Mouse (Mus musculus): ENCODE measurements at regions not wholly inside any gene's neighbourhood (a gene's known extent, or its start where the extent isn't known, plus 50 kb on each side); places are given as distances from the start of the nearest gene placed in this dataset.

DNA sequence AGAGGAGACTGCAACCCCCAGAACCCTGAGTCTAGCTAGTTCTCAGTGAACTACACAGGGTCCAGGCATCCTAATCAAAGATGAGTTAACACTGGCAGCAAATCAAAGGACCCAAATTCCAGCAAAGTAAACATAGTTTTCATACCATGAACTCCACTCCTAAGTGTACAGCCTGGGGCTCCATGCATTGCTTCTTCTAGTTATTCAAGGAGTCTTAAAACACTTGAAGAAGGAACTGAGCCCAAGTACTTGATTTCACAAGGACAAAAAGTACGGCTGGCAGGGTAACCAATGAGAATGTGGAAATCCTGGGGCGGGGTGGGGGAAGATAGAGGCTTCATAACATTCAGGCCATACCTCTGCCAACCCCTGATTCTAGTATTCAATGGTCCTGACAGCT, 297.0 kb upstream of the Tle4 start:
- Histone ChIP-seq H3K27me3 (ENCODE audit: control insufficient read depth, insufficient read depth, low read length) (no peaks in the 10 kb centered on the region; the same call in 1 of the 2 replicates), H3K4me1 (ENCODE audit: control insufficient read depth, insufficient read depth, low read length) (peaks cover 12% of the 10 kb centered on the region), H3K36me3 (ENCODE audit: control insufficient read depth, insufficient read depth, low read length) (no peaks in the 10 kb centered on the region), H3K9me3 (ENCODE audit: control insufficient read depth, low read depth, low read length) (no peaks in the 10 kb centered on the region), H3K9ac (replicated peaks; ENCODE audit: low read depth, low read length) (no peak overlapping the region), H3K27ac (ENCODE audit: low read length) (no peak overlapping the region), H3K4me2 (replicated peaks; ENCODE audit: low read depth, low read length) (no peak overlapping the region), H3K4me3 (ENCODE audit: low read depth, low read length) (no peak overlapping the region)
- WGBS, result 96% methylated on average over 2 of the region's 2 CpGs
- ATAC-seq (ENCODE audit: insufficient number of reproducible peaks, insufficient read depth, low FRiP score, low read depth), result no peak

DNA sequence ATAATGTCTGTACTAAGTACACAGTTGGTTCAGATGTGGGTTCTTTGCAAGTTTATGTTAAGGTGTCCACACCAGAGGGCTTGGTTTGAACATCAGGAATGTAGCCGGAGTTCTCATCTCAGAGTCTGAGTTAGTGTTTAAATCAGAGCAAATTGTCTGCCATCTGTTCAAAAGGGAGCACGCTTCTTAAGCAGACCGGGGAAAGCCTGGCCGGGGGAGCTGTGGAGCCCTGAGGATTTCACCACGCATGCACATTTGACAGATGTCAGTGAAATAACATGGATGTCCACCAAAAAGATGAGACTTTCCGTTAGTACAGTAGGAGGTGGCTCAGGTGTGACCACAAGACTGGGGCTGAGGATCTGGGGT, 294.5 kb upstream of the Tle4 start:
- Histone ChIP-seq H3K27ac (ENCODE audit: low read length) (no peak overlapping the region), H3K4me3 (ENCODE audit: low read depth, low read length) (no peak overlapping the region), H3K4me1 (ENCODE audit: control insufficient read depth, insufficient read depth, low read length) (peaks cover 13% of the 10 kb centered on the region), H3K9ac (replicated peaks; ENCODE audit: low read depth, low read length) (no peak overlapping the region), H3K9me3 (ENCODE audit: control insufficient read depth, low read depth, low read length) (no peaks in the 10 kb centered on the region), H3K36me3 (ENCODE audit: control insufficient read depth, insufficient read depth, low read length) (no peaks in the 10 kb centered on the region), H3K4me2 (replicated peaks; ENCODE audit: low read depth, low read length) (no peak overlapping the region), H3K27me3 (ENCODE audit: control insufficient read depth, insufficient read depth, low read length) (peaks cover 13% of the 10 kb centered on the region; the same call in 1 of the 2 replicates)
- 42% methylated on average over 6 of the region's 6 CpGs for WGBS
- no peak for ATAC-seq (ENCODE audit: insufficient number of reproducible peaks, insufficient read depth, low FRiP score, low read depth)

DNA sequence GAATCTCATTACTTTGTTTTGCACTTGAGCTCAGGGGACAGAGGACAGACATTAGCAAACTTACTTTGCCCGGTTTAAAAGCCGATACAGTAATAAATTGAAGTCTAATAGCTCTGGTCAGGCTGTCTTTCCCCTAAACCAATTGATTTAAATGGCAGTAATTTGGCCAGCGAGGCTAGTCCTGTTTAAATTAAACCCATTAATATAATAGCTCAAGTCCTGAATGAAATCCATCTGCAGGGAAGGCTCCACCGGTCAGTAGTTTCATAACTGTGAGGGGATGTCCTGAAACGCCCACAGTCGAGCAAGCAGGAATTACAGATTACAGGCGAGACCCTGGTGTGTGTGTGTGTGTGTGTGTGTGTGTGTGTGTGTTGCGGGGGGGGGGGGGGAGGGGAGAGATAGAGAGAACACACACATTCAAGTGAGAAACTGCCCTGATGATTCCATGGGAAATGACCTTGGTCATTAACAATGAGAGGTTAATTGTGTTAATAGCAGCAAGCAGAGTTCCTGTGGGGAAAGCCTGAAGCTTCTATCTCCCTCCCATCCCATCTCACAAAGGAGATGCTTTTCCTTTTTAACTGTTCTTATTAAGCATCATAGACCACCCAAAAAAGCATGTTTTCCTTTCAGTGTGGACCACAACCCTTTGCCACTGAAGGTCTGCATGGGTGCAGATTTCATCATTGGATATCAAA, 294.0 kb upstream of the Tle4 start:
- H3K9me3 ChIP-seq (ENCODE audit: control insufficient read depth, low read depth, low read length), result no peaks in the 10 kb centered on the region
- no peak overlapping the region for H3K4me3 ChIP-seq (ENCODE audit: low read depth, low read length)
- ATAC-seq (ENCODE audit: insufficient number of reproducible peaks, insufficient read depth, low FRiP score, low read depth), result no peak
- peaks cover 13% of the 10 kb centered on the region for H3K4me1 ChIP-seq (ENCODE audit: control insufficient read depth, insufficient read depth, low read length)
- no peak overlapping the region for H3K9ac ChIP-seq (replicated peaks; ENCODE audit: low read depth, low read length)
- H3K27ac ChIP-seq (ENCODE audit: low read length), result no peak overlapping the region
- H3K36me3 ChIP-seq (ENCODE audit: control insufficient read depth, insufficient read depth, low read length), result no peaks in the 10 kb centered on the region
- peak overlapping the region; percentile 50; the same call in 1 of the 2 replicates for H3K4me2 ChIP-seq (replicated peaks; ENCODE audit: low read depth, low read length)
- WGBS, result 26% methylated on average over 8 of the region's 8 CpGs
- H3K27me3 ChIP-seq (ENCODE audit: control insufficient read depth, insufficient read depth, low read length), result peaks cover 13% of the 10 kb centered on the region; the same call in 1 of the 2 replicates

DNA sequence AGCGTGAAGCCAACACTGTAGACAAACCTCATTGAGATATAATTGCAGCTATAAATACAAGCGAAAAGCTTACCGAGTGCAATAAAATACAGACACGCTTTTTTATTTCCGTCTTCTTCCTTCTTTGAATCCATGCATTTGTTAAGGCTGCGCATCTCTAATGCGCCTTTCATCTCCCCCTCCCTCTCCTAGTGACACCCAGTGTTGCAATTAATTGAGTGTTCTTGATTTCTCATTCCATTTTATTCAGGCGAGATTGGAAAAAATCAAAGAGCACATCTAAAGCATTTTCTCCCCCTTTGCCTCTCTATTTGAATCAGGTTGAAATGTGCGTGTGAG, 293.2 kb upstream of the Tle4 start:
- Histone ChIP-seq H3K36me3 (ENCODE audit: control insufficient read depth, insufficient read depth, low read length) (no peaks in the 10 kb centered on the region), H3K4me2 (replicated peaks; ENCODE audit: low read depth, low read length) (peak overlapping the region; percentile 50), H3K9me3 (ENCODE audit: control insufficient read depth, low read depth, low read length) (no peaks in the 10 kb centered on the region), H3K27me3 (ENCODE audit: control insufficient read depth, insufficient read depth, low read length) (peaks cover 13% of the 10 kb centered on the region; the same call in 1 of the 2 replicates), H3K4me3 (ENCODE audit: low read depth, low read length) (peak overlapping the region; percentile 13), H3K9ac (replicated peaks; ENCODE audit: low read depth, low read length) (no peak overlapping the region), H3K4me1 (ENCODE audit: control insufficient read depth, insufficient read depth, low read length) (peaks cover 13% of the 10 kb centered on the region), H3K27ac (ENCODE audit: low read length) (no peak overlapping the region)
- 3% methylated on average over 9 of the region's 9 CpGs for WGBS
- ATAC-seq (ENCODE audit: insufficient number of reproducible peaks, insufficient read depth, low FRiP score, low read depth), result no peak

DNA sequence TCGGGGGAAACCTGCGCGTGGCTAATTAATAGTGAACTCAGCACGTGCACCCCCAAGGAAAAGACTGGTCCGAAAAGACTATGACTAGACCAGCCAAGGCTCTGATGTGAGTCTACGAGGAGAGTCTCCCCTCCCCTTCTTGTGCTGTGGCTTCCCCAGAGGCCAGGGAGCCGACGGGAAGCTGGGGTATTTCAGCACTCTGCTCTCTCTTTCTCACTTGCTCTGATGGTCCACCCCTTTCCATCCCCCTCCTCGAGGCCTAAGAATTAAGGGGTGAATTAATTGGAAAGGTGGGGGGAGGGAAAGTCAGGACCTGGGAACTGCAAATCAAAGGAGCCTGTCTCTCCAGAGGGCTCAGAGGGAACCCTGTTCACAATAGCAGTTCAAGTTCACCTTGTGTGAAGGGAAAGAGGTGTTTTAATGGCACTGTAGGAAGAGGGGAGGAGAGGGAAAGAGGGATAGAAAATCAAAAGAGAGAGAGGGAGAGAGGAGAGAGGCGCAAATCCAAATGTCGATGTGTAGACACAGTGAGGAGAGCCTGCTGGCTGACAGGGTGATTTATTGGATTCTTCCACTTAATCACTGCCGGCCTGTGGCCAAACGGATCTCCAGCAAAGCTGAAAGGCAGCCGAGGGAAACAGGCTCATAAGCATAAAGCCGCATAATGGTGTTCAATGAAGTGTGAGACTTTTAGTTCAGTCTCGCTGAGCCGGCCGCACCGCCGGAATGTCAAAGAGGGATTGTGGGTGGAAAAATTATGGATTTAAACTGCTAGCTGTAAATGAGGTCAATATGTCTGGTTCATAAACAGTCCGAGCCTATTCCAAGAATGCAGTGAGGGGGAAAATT, 292.6 kb upstream of the Tle4 start:
- H3K27ac ChIP-seq (ENCODE audit: low read length), result no peak overlapping the region
- 9% methylated on average over 21 of the region's 21 CpGs for WGBS
- peaks cover 13% of the 10 kb centered on the region for H3K4me1 ChIP-seq (ENCODE audit: control insufficient read depth, insufficient read depth, low read length)
- peaks cover 13% of the 10 kb centered on the region; the same call in 1 of the 2 replicates for H3K27me3 ChIP-seq (ENCODE audit: control insufficient read depth, insufficient read depth, low read length)
- no peaks in the 10 kb centered on the region for H3K36me3 ChIP-seq (ENCODE audit: control insufficient read depth, insufficient read depth, low read length)
- peak overlapping the region; percentile 13 for H3K4me3 ChIP-seq (ENCODE audit: low read depth, low read length)
- peak; percentile 72; the same call in 1 of the 2 replicates for ATAC-seq (ENCODE audit: insufficient number of reproducible peaks, insufficient read depth, low FRiP score, low read depth)
- no peak overlapping the region for H3K9ac ChIP-seq (replicated peaks; ENCODE audit: low read depth, low read length)
- no peaks in the 10 kb centered on the region for H3K9me3 ChIP-seq (ENCODE audit: control insufficient read depth, low read depth, low read length)
- peak overlapping the region; percentile 50 for H3K4me2 ChIP-seq (replicated peaks; ENCODE audit: low read depth, low read length)

DNA sequence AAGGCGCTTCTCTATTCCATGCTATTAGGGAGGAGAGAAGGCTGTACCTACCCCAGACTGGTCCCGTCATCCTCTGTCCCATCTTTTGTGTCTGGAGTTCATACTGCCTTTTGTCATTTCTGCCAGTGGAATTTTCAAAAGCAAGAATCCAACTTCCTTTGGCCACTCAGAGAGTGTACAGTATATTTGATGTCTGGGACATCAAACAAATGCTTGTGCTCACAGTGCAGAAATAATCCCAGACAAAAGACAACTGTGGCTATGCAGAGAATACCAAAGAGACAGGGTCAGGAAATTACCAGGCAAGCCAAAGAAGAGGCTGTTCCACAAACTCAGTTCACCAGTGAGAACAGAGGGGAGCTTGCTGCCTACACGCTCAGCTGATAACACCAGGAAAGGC, 291.9 kb upstream of the Tle4 start:
- Histone ChIP-seq H3K4me3 (ENCODE audit: low read depth, low read length) (no peak overlapping the region), H3K4me2 (replicated peaks; ENCODE audit: low read depth, low read length) (peak overlapping the region; percentile 50; the same call in 1 of the 2 replicates), H3K27ac (ENCODE audit: low read length) (no peak overlapping the region), H3K36me3 (ENCODE audit: control insufficient read depth, insufficient read depth, low read length) (no peaks in the 10 kb centered on the region), H3K9ac (replicated peaks; ENCODE audit: low read depth, low read length) (no peak overlapping the region), H3K9me3 (ENCODE audit: control insufficient read depth, low read depth, low read length) (no peaks in the 10 kb centered on the region), H3K4me1 (ENCODE audit: control insufficient read depth, insufficient read depth, low read length) (peaks cover 13% of the 10 kb centered on the region), H3K27me3 (ENCODE audit: control insufficient read depth, insufficient read depth, low read length) (peaks cover 13% of the 10 kb centered on the region; the same call in 1 of the 2 replicates)
- 66% methylated on average over 3 of the region's 3 CpGs for WGBS
- ATAC-seq (ENCODE audit: insufficient number of reproducible peaks, insufficient read depth, low FRiP score, low read depth), result no peak

DNA sequence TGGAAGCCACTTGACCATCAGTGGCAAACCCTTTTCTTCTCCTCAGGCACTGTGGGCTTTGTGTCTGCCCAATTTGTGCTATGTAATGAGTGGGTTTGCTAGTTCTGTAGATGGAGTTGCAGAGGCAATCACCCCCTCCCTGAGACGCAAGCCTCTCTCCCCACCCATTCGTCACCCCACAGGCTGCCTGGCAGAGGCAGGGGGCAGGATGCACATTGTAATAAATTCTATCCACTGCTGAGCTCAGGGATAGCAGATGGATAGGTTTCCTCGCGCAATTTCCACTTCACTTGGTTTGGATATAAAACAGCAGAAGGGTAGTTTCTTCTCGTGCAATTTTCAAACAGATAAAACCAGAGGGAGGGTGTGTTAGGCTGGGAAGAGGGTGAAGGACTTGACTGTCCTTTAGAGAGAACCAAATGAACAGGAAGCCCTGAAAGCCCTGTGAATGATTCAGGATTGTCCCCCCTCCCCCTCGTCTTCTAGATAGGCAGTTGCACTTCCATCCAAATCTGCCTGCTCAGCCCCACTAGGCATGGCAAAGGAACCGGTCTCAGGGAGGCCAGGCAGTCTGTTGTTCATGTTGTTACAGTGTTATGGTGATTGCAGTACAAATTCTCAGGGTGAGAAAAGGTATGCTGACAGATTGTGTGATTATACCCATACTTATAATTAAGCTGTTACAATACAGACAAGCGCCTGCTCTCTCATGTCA, 286.0 kb upstream of the Tle4 start:
- Histone ChIP-seq H3K4me3 (ENCODE audit: low read depth, low read length) (no peak overlapping the region), H3K36me3 (ENCODE audit: control insufficient read depth, insufficient read depth, low read length) (no peaks in the 10 kb centered on the region), H3K27me3 (ENCODE audit: control insufficient read depth, insufficient read depth, low read length) (peaks cover 6% of the 10 kb centered on the region; the same call in 1 of the 2 replicates), H3K27ac (ENCODE audit: low read length) (no peak overlapping the region), H3K9ac (replicated peaks; ENCODE audit: low read depth, low read length) (no peak overlapping the region), H3K9me3 (ENCODE audit: control insufficient read depth, low read depth, low read length) (no peaks in the 10 kb centered on the region), H3K4me2 (replicated peaks; ENCODE audit: low read depth, low read length) (no peak overlapping the region), H3K4me1 (ENCODE audit: control insufficient read depth, insufficient read depth, low read length) (no peaks in the 10 kb centered on the region)
- 40% methylated on average over 8 of the region's 8 CpGs for WGBS
- ATAC-seq (ENCODE audit: insufficient number of reproducible peaks, insufficient read depth, low FRiP score, low read depth), result no peak

DNA sequence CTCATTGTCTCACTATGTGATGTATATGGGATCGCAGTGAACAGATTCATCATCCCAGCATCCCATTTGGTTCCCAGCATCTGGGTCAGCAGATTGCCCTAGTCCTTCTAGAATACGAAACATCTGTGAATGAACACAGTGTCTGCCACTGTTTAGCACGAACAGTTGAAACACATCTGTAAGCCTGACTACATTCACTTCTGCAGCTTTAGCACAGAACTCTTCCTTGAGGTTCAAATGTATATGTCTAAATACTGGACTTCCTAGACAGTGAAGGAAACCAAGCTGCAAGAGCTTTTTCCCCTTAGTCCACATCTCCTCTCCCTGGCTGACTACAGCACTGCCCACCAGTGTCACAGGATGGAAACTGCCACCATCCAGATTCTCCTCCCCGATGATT, 283.0 kb upstream of the Tle4 start:
- no peaks in the 10 kb centered on the region for H3K4me1 ChIP-seq (ENCODE audit: control insufficient read depth, insufficient read depth, low read length)
- no peak overlapping the region for H3K9ac ChIP-seq (replicated peaks; ENCODE audit: low read depth, low read length)
- no peak overlapping the region for H3K4me3 ChIP-seq (ENCODE audit: low read depth, low read length)
- peak; percentile 58; the same call in 1 of the 2 replicates for ATAC-seq (ENCODE audit: insufficient number of reproducible peaks, insufficient read depth, low FRiP score, low read depth)
- H3K4me2 ChIP-seq (replicated peaks; ENCODE audit: low read depth, low read length), result no peak overlapping the region
- H3K27ac ChIP-seq (ENCODE audit: low read length), result no peak overlapping the region
- WGBS, result 59% methylated on average over 4 of the region's 4 CpGs
- H3K27me3 ChIP-seq (ENCODE audit: control insufficient read depth, insufficient read depth, low read length), result no peaks in the 10 kb centered on the region
- no peaks in the 10 kb centered on the region for H3K36me3 ChIP-seq (ENCODE audit: control insufficient read depth, insufficient read depth, low read length)
- no peaks in the 10 kb centered on the region for H3K9me3 ChIP-seq (ENCODE audit: control insufficient read depth, low read depth, low read length)
